Mouse (Mus musculus): ENCODE measurements at regions not wholly inside any gene's neighbourhood (a gene's known extent, or its start where the extent isn't known, plus 50 kb on each side); places are given as distances from the start of the nearest gene placed in this dataset.

DNA sequence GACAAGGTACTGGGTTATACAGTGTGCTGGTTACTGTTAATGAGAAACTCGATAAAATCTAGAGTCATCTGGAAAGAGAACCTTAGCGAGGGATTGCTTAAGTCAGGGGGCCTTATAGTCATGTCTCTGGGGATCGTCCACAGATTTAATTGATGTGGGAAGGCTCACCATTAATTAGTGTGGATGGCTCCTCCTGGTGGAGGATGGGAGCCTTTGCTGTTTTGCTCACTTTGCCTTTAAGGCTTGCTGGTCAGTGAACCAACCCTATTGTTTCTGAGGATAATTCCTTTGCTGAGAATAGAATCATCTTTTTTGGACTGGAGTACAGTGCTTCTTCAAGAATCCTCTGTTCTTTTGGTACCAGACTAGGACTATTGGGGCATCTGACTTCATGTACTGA is 139.3 kb downstream of the Sec23ip start:
- H3K4me3 ChIP-seq (ENCODE audit: insufficient read depth, low read length) = no peak overlapping the region
- no peaks in the 10 kb centered on the region for H3K4me1 ChIP-seq (ENCODE audit: control insufficient read depth, insufficient read depth, low read length)
- no peak for TF ChIP-seq CTCF (IDR thresholded peaks at IDR 0.05; ENCODE audit: borderline replicate concordance, insufficient read depth, low read length)
- no peak for TF ChIP-seq POLR2A (IDR thresholded peaks at IDR 0.05; ENCODE audit: low read depth, low read length)
- no peak overlapping the region for H3K27ac ChIP-seq (ENCODE audit: insufficient read depth, low read length)

DNA sequence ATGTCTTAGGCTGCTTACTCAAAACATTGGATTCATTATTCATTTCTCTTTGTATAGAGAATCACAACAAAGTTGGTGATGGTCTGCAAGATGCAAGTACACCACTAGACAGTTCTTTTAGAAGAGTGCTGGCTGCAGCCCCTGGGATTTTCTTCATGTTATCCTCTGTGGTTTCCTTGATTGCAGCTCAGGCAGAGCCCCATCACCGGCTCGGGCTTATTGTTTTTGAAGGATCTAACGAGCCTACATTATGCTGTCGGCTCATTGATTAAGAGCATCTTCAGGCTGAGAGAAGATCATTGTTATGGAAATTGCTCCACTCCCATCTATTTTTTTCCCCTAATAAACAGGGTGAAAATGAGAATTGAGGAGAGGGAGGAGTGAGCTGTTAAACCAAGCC is 140.8 kb downstream of the Sec23ip start:
- no peak for TF ChIP-seq CTCF (IDR thresholded peaks at IDR 0.05; ENCODE audit: borderline replicate concordance, insufficient read depth, low read length)
- no peak for TF ChIP-seq POLR2A (IDR thresholded peaks at IDR 0.05; ENCODE audit: low read depth, low read length)
- no peak overlapping the region for H3K4me3 ChIP-seq (ENCODE audit: insufficient read depth, low read length)
- no peaks in the 10 kb centered on the region for H3K4me1 ChIP-seq (ENCODE audit: control insufficient read depth, insufficient read depth, low read length)
- no peak overlapping the region for H3K27ac ChIP-seq (ENCODE audit: insufficient read depth, low read length)

DNA sequence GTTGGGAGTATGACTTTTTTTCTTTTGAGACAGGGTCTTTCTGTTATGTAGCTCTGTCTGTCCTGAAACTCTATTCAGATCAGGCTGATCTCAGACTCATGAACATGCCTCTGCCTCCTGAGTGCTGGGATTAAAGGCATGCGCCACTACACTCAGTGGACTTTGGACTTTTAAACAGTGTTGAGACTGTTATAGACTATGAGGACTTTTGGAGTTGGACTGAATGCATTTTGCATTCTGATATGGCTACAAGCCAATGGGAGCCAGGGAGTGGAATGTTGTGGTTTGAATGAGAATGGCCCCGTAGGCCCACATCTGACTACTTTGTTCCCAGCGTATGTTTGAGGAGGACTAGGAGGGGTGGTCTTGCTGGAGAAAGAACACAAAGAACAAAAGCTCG is 165.4 kb downstream of the Sec23ip start:
- no peak overlapping the region for H3K4me3 ChIP-seq (ENCODE audit: insufficient read depth, low read length)
- no peak overlapping the region for H3K27ac ChIP-seq (ENCODE audit: insufficient read depth, low read length)
- no peaks in the 10 kb centered on the region for H3K4me1 ChIP-seq (ENCODE audit: control insufficient read depth, insufficient read depth, low read length)
- TF ChIP-seq POLR2A (IDR thresholded peaks at IDR 0.05; ENCODE audit: low read depth, low read length) (no peak), CTCF (IDR thresholded peaks at IDR 0.05; ENCODE audit: borderline replicate concordance, insufficient read depth, low read length) (no peak)

DNA sequence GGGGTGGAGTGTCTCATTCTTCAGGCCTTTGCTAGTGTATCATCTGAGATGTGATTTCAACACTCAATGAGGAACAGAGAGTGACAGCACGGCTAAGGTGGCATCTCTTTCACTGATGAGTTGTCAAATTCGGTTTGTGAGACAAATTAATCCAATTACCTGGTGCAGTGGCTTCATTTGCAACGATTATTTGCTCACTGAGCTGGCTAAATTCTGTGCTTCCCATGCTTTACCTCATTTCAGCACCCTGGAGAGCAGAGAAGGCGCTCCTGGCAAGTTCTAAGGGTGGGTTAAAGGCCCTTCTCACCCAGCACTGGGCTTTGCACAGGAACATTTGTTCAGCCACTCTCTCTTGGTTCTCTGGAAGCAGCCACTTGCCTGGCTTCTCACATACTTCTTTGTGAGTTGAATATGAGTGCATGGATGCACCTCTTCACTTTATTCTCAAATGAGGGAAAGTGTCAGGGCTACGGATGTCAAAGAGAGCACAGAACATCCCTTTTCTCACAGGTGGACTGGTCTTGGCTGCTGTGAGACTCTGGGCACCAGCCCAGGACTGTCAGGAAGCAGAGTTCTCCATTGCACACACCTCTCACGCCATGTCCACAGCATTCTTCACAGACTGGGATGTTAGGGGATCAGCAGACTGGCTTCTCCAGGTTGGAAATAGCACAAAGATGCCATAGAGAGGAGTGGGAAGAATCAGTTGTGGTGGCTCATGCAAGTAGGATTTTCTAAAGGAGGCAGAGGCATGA is 193.4 kb downstream of the Sec23ip start:
- TF ChIP-seq CTCF (IDR thresholded peaks at IDR 0.05; ENCODE audit: borderline replicate concordance, insufficient read depth, low read length) = no peak
- TF ChIP-seq POLR2A (IDR thresholded peaks at IDR 0.05; ENCODE audit: low read depth, low read length) = no peak
- Histone ChIP-seq H3K4me1 (ENCODE audit: control insufficient read depth, insufficient read depth, low read length) (no peaks in the 10 kb centered on the region), H3K27ac (ENCODE audit: insufficient read depth, low read length) (no peak overlapping the region), H3K4me3 (ENCODE audit: insufficient read depth, low read length) (no peak overlapping the region)

DNA sequence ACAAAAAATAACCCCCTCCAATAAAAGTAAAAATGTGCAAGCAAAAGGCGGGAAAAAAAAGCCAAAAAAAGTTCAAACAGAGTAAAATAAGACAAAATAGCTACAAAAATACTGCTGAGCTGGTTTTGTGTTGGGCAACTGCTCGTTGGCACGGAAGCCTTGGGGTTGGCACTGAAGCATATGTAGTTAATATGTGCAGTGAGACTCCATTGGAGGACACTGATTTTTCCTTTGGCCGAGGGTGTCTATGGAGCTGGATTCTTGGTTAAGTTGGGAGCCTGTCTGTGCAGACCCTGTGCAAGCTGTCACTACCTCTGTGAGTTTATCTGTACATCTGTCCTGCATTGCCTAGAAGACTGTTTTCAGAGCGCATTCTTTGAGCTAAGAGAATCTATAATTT is 215.8 kb downstream of the Sec23ip start:
- Histone ChIP-seq H3K4me1 (ENCODE audit: control insufficient read depth, insufficient read depth, low read length) (no peaks in the 10 kb centered on the region), H3K4me3 (ENCODE audit: insufficient read depth, low read length) (no peak overlapping the region), H3K27ac (ENCODE audit: insufficient read depth, low read length) (no peak overlapping the region)
- no peak for TF ChIP-seq CTCF (IDR thresholded peaks at IDR 0.05; ENCODE audit: borderline replicate concordance, insufficient read depth, low read length)
- TF ChIP-seq POLR2A (IDR thresholded peaks at IDR 0.05; ENCODE audit: low read depth, low read length) = no peak

DNA sequence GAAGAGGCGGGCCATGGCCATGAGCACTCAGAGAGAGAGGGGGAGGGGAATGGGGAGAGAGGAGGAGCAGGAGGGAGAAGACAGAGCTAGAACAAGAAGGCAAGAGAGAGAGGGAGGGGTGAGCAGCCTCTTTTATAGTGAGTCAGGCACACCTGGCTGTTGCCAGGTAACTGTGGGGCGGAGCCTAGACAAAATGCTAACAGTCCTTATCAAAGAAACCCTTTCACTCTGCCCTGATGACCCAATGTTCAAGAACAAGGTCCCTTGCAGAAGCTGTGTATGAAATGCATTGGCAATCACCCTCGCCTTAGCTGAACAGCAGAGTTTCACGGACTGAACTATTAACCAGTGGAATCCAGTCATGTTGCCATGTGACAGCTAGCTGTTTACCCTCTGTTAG is 235.2 kb downstream of the Sec23ip start:
- Histone ChIP-seq H3K4me3 (ENCODE audit: insufficient read depth, low read length) (no peak overlapping the region), H3K4me1 (ENCODE audit: control insufficient read depth, insufficient read depth, low read length) (no peaks in the 10 kb centered on the region), H3K27ac (ENCODE audit: insufficient read depth, low read length) (no peak overlapping the region)
- TF ChIP-seq POLR2A (IDR thresholded peaks at IDR 0.05; ENCODE audit: low read depth, low read length) (no peak), CTCF (IDR thresholded peaks at IDR 0.05; ENCODE audit: borderline replicate concordance, insufficient read depth, low read length) (no peak)

DNA sequence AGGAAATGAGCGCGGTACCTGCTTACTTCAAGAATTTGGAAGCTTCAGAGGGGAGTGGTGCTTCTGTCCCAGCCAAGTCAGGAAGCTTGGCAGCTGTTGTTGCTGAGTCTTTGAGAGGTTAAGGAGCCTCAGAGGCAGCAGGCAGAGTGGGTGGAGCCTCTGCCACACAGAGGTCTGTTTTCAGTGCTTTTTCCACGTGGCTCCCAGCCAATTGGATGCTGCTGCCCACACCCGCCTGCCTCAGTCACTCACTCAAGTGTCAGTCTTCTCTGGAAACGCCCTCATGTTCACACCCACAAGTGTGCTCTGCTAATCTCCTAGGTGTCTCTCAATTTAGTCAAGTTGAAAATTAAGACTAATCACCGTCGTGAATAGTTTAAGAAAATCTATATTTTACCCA is 236.1 kb downstream of the Sec23ip start:
- Histone ChIP-seq H3K4me3 (ENCODE audit: insufficient read depth, low read length) (no peak overlapping the region), H3K27ac (ENCODE audit: insufficient read depth, low read length) (no peak overlapping the region), H3K4me1 (ENCODE audit: control insufficient read depth, insufficient read depth, low read length) (no peaks in the 10 kb centered on the region)
- TF ChIP-seq CTCF (IDR thresholded peaks at IDR 0.05; ENCODE audit: borderline replicate concordance, insufficient read depth, low read length) = no peak
- TF ChIP-seq POLR2A (IDR thresholded peaks at IDR 0.05; ENCODE audit: low read depth, low read length) = no peak

DNA sequence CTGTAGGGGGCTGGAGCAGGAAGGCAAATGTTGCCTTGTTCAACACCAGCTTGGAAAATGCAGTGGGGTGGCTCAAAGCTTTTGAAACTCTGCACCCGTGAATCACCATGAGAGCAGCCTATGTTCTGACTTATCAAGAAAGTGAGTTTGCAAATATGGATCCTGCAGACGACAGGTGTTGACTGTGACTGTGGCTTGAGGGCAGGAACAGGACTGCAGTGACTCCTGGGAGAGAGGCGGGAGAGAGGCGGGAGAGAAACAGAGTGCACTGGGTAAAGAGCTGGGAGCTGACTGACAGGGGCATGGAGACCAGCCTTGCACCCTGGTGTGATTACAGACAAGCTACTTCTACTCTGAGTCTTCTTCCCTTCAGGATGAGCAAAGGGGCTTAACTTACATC is 254.0 kb downstream of the Sec23ip start:
- Histone ChIP-seq H3K27ac (ENCODE audit: insufficient read depth, low read length) (no peak overlapping the region), H3K4me1 (ENCODE audit: control insufficient read depth, insufficient read depth, low read length) (no peaks in the 10 kb centered on the region), H3K4me3 (ENCODE audit: insufficient read depth, low read length) (no peak overlapping the region)
- no peak for TF ChIP-seq POLR2A (IDR thresholded peaks at IDR 0.05; ENCODE audit: low read depth, low read length)
- no peak for TF ChIP-seq CTCF (IDR thresholded peaks at IDR 0.05; ENCODE audit: borderline replicate concordance, insufficient read depth, low read length)

DNA sequence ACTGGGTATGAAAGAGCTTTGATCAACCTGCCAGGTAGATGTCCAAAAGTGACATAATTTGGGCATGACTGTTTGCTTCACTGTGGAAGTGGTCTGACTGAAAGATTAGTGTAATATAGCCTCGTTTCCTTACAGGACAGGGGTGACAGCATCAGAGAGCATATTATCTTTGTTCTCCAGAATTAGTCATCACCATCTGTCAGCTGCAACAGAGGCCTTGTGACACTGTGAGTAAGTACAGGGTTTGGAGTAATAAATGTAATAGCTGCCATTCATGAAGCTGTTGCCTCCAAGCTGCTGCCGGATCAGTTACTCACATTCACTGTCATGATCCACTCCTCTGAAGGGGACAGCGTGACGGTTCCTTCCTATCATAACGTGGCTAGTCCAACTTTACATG is 254.4 kb upstream of the Plpp4 start:
- Histone ChIP-seq H3K4me3 (ENCODE audit: insufficient read depth, low read length) (no peak overlapping the region), H3K4me1 (ENCODE audit: control insufficient read depth, insufficient read depth, low read length) (no peaks in the 10 kb centered on the region), H3K27ac (ENCODE audit: insufficient read depth, low read length) (no peak overlapping the region)
- TF ChIP-seq CTCF (IDR thresholded peaks at IDR 0.05; ENCODE audit: borderline replicate concordance, insufficient read depth, low read length) = no peak

DNA sequence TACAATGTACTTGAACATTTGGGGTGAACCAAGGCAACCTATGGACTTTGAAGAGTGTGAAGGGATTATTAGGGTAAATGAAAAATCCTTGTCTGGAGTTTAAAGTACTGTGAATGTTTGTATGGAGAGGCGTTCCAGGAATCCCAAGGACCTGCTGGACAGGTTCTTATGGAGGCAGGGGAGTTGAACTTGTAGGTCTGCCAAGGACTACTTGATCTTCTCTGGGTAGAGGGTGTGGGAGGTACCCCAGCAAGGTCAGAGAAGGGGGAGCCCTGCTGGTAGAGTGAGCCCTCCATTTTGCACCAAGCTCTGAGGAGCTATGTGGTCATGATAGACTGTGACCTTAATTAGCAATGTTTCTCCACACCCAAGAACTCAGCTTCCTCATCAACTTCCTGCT is 253.7 kb upstream of the Plpp4 start:
- H3K27ac ChIP-seq (ENCODE audit: insufficient read depth, low read length) = no peak overlapping the region
- TF ChIP-seq CTCF (IDR thresholded peaks at IDR 0.05; ENCODE audit: borderline replicate concordance, insufficient read depth, low read length) (no peak), POLR2A (IDR thresholded peaks at IDR 0.05; ENCODE audit: low read depth, low read length) (no peak)
- H3K4me1 ChIP-seq (ENCODE audit: control insufficient read depth, insufficient read depth, low read length) = no peaks in the 10 kb centered on the region

More for the DNA sequence above, 253.7 kb upstream of the Plpp4 start:
- no peak overlapping the region for H3K4me3 ChIP-seq (ENCODE audit: insufficient read depth, low read length)
